Mouse (Mus musculus) testis, adult 2 months (tissue): ENCODE measurements around the gene Pld2. TPM values are rescaled to one million over a fixed set of nuclear protein-coding genes. Genes with fewer than 3 reads are reported as not detected.

ENCODE experiments used
- H3K27ac ChIP-seq: fragments of 200-500 bp; 2 replicates; pipeline ENCODE4 v1.5.1; 2012; ENCODE audit warnings: low read depth, low read length; ENCODE audit not compliant: control insufficient read depth, insufficient read depth
- H3K27me3 ChIP-seq: fragments of 200-500 bp; 2 replicates; pipeline ENCODE4 v1.6.1; 2012; ENCODE audit warnings: mild to moderate bottlenecking, low read length, moderate library complexity; ENCODE audit not compliant: control insufficient read depth, insufficient read depth
- H3K36me3 ChIP-seq: fragments of 200-500 bp; 2 replicates; pipeline ENCODE4 v1.6.1; 2012; ENCODE audit warnings: mild to moderate bottlenecking, low read length; ENCODE audit not compliant: control insufficient read depth, insufficient read depth
- H3K4me1 ChIP-seq: fragments of 200-500 bp; 2 replicates; pipeline ENCODE4 v1.6.1; 2012; ENCODE audit warnings: low read length; ENCODE audit not compliant: control insufficient read depth, insufficient read depth
- H3K4me3 ChIP-seq: fragments of 200-500 bp; 2 replicates; pipeline ENCODE4 v1.5.1; 2012; ENCODE audit warnings: low read depth, mild to moderate bottlenecking, low read length, moderate library complexity, mixed read lengths; ENCODE audit not compliant: control insufficient read depth
- CTCF ChIP-seq: fragments of 200-500 bp; IDR thresholded peaks from 2 replicates; pipeline ENCODE4 v1.5.1; 2012; ENCODE audit warnings: low read depth, mild to moderate bottlenecking, inconsistent platforms, low read length, moderate library complexity; ENCODE audit not compliant: control insufficient read depth, insufficient read depth, insufficient replicate concordance
- POLR2A ChIP-seq: fragments of 200-500 bp; IDR thresholded peaks from 2 replicates; pipeline ENCODE4 v1.6.1; 2012; ENCODE audit warnings: low read depth, mild to moderate bottlenecking, inconsistent platforms, low read length, moderate library complexity; ENCODE audit not compliant: control insufficient read depth
- polyA plus RNA-seq: library from polyadenylated mRNA; depleted of rRNA; stranded (reverse); fragments of >200 nt; gene quantifications from 2 replicates; pipeline ENCODE4 v1.2.3, GENCODE M21; 2012

The Pld2 gene
- polyA plus RNA-seq, 1 experiment = 1.2 TPM

DNA sequence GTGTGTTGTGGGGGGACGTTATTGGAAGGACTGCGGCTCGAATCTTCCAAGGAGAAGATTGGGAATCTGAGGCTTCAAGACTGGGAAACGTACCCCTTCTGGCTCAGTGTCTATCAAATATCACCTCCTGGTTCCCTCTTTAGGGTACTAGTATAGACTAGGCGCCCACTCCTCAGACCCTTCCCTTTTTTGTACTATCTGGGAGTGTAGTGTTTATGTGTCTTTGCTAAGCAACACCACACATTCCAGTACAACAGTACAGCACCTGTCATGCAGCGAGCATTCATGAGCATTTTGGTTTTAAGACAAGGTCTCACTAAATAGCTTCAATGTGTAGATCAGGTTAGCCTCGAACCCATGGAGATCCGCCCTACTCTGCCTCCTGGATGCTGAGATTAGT, 11.7 kb downstream of the Pld2 start:
- Histone ChIP-seq H3K27me3 (no peaks in the 10 kb centered on the region), H3K36me3 (no peaks in the 10 kb centered on the region), H3K4me1 (no peaks in the 10 kb centered on the region), H3K4me3 (no peak overlapping the region), H3K27ac (no peak overlapping the region)
- TF ChIP-seq CTCF (no peak), POLR2A (no peak)

DNA sequence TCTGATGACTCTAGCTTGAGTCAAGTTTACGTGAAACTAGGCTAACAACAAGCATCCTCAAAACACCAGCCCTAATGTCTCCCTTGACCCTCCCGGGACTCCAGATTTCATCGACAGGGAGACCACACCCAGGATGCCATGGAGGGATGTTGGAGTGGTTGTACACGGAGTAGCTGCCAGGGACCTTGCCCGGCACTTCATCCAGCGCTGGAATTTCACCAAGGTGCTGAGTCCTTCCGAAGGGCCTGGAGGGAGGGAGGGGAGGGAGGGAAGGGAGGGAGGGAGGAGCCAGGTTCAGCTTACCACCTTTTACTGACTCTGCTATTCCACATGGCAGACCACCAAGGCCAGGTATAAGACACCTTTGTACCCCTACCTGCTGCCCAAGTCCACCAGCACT, 14.1 kb downstream of the Pld2 start:
- Histone ChIP-seq H3K4me1 (no peaks in the 10 kb centered on the region), H3K27me3 (no peaks in the 10 kb centered on the region), H3K27ac (no peak overlapping the region), H3K4me3 (no peak overlapping the region), H3K36me3 (no peaks in the 10 kb centered on the region)
- TF ChIP-seq POLR2A (no peak), CTCF (no peak)

DNA sequence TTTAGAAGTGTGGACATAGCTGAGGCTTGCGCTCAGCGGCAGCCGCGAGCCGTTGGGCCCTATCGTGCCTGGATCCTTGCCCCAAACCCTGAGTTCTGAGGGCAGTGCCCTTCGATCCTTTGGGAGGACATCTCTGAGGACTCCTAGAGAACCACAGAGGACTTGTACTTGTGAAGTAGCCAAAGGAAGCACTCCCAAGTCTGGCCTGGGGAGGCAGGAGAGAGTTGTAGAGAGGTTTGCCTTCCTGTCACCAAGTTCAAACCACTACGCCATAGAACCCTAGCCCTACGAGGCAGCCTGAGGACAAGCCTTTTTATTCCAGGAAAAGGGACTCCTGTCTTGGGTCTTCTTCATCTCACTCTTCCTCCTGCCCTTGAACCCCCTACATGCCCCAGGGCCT, 17.7 kb downstream of the Pld2 start:
- TF ChIP-seq CTCF = no peak
- TF ChIP-seq POLR2A = no peak
- Histone ChIP-seq H3K27ac (no peak overlapping the region), H3K36me3 (no peaks in the 10 kb centered on the region), H3K4me3 (no peak overlapping the region), H3K27me3 (no peaks in the 10 kb centered on the region), H3K4me1 (peaks cover 6% of the 10 kb centered on the region)

DNA sequence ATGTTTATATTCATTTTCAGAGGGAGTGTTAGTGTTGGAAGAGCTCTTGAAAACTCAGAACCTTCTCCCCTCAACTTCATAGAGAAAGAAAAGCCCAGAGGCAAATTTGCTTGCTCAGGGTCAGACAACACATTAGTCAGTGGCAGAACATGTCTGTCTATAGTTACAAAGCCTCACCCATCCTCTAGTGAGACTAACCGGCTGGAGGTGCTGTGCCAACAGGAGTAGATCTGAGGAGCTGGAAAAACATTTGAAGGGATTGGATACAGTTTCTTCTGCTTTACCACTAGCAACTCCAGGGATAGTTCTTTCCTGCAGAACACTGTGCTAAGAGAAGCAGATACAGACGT, 22.0 kb downstream of the Pld2 start:
- H3K27me3 ChIP-seq = no peaks in the 10 kb centered on the region
- H3K4me3 ChIP-seq = peak overlapping the region; percentile 94
- H3K27ac ChIP-seq = no peak overlapping the region
- H3K36me3 ChIP-seq = no peaks in the 10 kb centered on the region
- TF ChIP-seq POLR2A = no peak
- H3K4me1 ChIP-seq = peaks cover 16% of the 10 kb centered on the region

DNA sequence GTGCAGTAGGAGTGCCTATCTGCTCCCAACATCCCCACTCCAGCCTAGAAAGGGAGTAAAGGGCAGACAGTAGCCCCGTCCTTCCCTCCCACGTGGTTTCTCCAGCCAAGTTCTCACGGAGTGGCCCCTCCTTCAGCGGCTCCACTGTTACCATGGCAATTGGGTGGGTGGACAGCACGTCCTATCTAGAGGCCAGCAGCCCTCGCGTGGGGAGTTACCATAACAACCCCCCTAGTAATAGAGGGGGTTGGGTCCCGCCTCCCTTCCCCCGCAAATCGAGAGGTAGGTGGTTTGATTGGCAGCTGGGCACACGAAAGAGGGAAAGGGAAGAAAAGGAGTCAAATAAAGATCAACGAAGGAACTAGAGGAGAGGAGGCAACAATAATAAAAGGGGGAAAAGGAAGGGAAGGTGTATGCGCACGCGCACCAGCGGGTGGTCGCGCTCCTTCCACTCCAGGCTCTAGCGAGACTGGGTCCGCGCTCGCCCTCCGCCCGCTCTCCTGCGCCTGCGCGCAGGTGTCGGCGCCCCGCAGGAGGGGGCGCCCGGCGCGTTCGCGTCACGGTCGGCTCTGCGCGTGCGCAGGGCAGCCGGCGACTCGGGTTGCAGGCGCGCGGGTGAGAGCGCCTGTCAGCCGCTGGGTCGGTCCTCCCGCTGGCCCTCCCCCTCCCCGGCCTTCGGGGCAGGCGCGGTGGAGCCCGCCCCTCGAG, 22.6 kb downstream of the Pld2 start, which contains the start of gene Mink1:
Mink1 (plus strand) TSS at position 595 of the 708 bp plus-strand sequence.
- Histone ChIP-seq H3K4me1 (peaks cover 16% of the 10 kb centered on the region), H3K36me3 (no peaks in the 10 kb centered on the region)

DNA sequence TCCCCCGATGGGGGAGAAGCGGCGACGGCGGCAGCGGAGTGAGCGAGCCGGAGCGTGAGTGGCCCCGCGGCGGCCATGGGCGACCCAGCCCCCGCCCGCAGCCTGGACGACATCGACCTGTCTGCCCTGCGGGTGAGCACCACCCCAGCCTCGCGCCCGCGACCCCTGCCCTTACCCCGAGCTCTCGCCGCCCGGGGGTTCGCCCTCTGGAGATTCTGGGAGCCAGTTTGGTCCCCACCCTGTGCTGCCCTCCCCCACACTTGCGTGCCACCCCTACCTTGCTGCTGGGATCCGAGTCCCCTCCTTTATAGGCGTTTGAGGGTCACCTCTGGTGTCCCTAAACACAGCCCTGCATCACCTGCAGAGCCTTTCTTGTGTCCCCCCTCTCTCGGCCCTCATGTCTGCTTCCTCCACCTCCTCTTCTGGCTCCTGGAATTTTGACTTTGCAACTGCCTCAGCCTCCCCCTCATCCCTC, 23.2 kb downstream of the Pld2 start:
- Histone ChIP-seq H3K27me3 (no peaks in the 10 kb centered on the region), H3K4me3 (peak overlapping the region; percentile 94), H3K27ac (peak overlapping the region; percentile 40), H3K4me1 (peaks cover 16% of the 10 kb centered on the region), H3K36me3 (no peaks in the 10 kb centered on the region)
- no peak for TF ChIP-seq CTCF
- no peak for TF ChIP-seq POLR2A

More for the DNA sequence above, 22.6 kb downstream of the Pld2 start, which contains the start of gene Mink1:
- Histone ChIP-seq H3K4me3 (peak within 1 kb of the TSS; percentile 94), H3K27ac (peak within 1 kb of the TSS; percentile 95), H3K27me3 (no peaks in the 10 kb centered on the region)
- no peak for TF ChIP-seq CTCF
- peak; percentile 46 for TF ChIP-seq POLR2A

DNA sequence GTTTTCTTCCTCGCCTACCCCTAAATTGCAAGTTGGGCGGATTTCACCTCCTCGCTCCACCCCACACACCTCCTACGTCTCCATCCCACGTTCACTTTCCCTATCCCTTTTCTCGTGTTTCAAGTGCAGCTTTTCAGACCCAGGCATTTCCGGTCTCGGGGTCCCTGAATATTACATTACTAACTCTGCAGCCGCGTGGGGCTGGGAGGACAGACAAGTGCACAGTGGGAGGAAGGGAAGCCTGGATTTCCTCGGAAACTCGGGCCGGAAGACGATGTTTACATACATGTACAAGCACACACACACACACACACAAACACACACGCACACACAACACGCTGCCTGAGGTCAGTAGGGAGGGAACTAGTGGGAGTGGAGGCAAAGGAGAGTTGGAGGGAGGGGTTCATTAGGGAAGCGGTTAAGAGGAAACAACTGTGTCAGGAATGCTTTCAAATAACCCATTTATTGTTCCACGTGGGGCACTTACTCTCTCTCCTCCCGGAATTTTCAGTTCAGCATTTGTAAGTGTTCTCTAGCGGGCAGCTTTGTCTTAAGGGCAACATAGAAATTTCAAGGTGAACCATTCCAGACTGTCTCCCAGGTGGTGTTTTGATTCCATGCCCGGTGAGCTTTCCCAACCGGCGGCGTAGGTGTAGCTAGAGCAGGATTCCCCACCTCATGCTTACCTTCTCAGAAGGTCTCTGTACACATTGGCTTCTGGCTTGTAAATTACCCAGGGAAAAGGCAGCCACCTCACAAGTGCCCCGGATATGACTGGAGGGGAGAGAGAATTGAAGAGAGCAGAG, 23.8 kb downstream of the Pld2 start:
- Histone ChIP-seq H3K4me3 (peak overlapping the region; percentile 94), H3K36me3 (no peaks in the 10 kb centered on the region), H3K27ac (peak overlapping the region; percentile 40), H3K4me1 (peaks cover 16% of the 10 kb centered on the region), H3K27me3 (no peaks in the 10 kb centered on the region)
- no peak for TF ChIP-seq POLR2A
- no peak for TF ChIP-seq CTCF
